Mouse (Mus musculus) limb, embryonic 14.5 days (tissue): ENCODE measurements around the gene 4930562C15Rik. TPM values are rescaled to one million over a fixed set of nuclear protein-coding genes. Genes with fewer than 3 reads are reported as not detected.

Experiments used
- ATAC-seq: fragments of 200-750 bp; cut with Nextera tagmentation; 2 replicates; pipeline ENCODE4 v1.8.0; 2017; ENCODE audit warnings: low read depth, moderate number of reproducible peaks, moderate TSS enrichment; ENCODE audit not compliant: low FRiP score
- DNase-seq: peaks from one replicate; pipeline ENCODE4 v3.0.0-alpha.2; 2015; ENCODE audit warnings: low spot score
- H3K27ac ChIP-seq: fragments of 300-500 bp; sonication (generic); replicated peaks from 2 replicates; pipeline ENCODE4 v1.5.1; 2014; ENCODE audit warnings: low read depth, mild to moderate bottlenecking, low read length, moderate library complexity, mixed read lengths
- H3K27me3 ChIP-seq: fragments of 300-500 bp; sonication (generic); 2 replicates; pipeline ENCODE4 v1.6.1; 2014; ENCODE audit warnings: low read length, mixed read lengths; ENCODE audit not compliant: control insufficient read depth, insufficient read depth
- H3K36me3 ChIP-seq: fragments of 300-500 bp; sonication (generic); 2 replicates; pipeline ENCODE4 v1.6.1; 2014; ENCODE audit warnings: mild to moderate bottlenecking, low read length, moderate library complexity, mixed read lengths; ENCODE audit not compliant: control insufficient read depth, insufficient read depth
- H3K4me1 ChIP-seq: fragments of 300-500 bp; sonication (generic); 2 replicates; pipeline ENCODE4 v1.6.1; 2014; ENCODE audit warnings: antibody characterized with exemption, low read length, mixed read lengths; ENCODE audit not compliant: control insufficient read depth, insufficient read depth
- H3K4me2 ChIP-seq: fragments of 300-500 bp; sonication (generic); replicated peaks from 2 replicates; pipeline ENCODE4 v1.6.1; 2014; ENCODE audit warnings: low read depth, mild to moderate bottlenecking, low read length, moderate library complexity; ENCODE audit not compliant: severe bottlenecking
- H3K4me3 ChIP-seq: fragments of 300-500 bp; sonication (generic); replicated peaks from 2 replicates; pipeline ENCODE4 v1.5.1; 2014; ENCODE audit warnings: low read length
- H3K9ac ChIP-seq: fragments of 300-500 bp; sonication (generic); 2 replicates; pipeline ENCODE4 v1.6.1; 2014; ENCODE audit warnings: mild to moderate bottlenecking, low read depth, low read length, moderate library complexity; ENCODE audit not compliant: severe bottlenecking
- H3K9me3 ChIP-seq: fragments of 300-500 bp; sonication (generic); 2 replicates; pipeline ENCODE4 v1.6.1; 2016; ENCODE audit warnings: low read length; ENCODE audit not compliant: control insufficient read depth
- POLR2A ChIP-seq: fragments of 200-500 bp; IDR thresholded peaks from 2 replicates; pipeline ENCODE4 v1.8.0; 2012; ENCODE audit warnings: inconsistent platforms, mild to moderate bottlenecking, moderate library complexity, borderline replicate concordance; ENCODE audit not compliant: insufficient read depth, insufficient read length; ENCODE audit errors: extremely low read depth
- WGBS: fragments of 180-500 bp; shearing (Covaris S2); extraction: QIAGEN DNeasy Blood & Tissue Kit; methylation state at CpG from one replicate; pipeline ENCODE4 v1.1.7; 2014; 5-methylcytosine and 5-hydroxymethylcytosine counted together
- polyA plus RNA-seq, 2 experiments: library from polyadenylated mRNA; depleted of rRNA in 1 of 2; stranded (reverse) in 1 of 2; unstranded in 1 of 2; fragments of >200 nt; fragmentation: Nextera tagmentation in 1 of 2; extraction: Ambion mirVana in 1 of 2; gene quantifications; 2 replicates each; pipeline versions ENCODE4 v1.2.1 to v1.2.3; 2012 to 2014

The 4930562C15Rik gene
- polyA plus RNA-seq, 2 experiments: 0.37 TPM; not detected in 1

DNA sequence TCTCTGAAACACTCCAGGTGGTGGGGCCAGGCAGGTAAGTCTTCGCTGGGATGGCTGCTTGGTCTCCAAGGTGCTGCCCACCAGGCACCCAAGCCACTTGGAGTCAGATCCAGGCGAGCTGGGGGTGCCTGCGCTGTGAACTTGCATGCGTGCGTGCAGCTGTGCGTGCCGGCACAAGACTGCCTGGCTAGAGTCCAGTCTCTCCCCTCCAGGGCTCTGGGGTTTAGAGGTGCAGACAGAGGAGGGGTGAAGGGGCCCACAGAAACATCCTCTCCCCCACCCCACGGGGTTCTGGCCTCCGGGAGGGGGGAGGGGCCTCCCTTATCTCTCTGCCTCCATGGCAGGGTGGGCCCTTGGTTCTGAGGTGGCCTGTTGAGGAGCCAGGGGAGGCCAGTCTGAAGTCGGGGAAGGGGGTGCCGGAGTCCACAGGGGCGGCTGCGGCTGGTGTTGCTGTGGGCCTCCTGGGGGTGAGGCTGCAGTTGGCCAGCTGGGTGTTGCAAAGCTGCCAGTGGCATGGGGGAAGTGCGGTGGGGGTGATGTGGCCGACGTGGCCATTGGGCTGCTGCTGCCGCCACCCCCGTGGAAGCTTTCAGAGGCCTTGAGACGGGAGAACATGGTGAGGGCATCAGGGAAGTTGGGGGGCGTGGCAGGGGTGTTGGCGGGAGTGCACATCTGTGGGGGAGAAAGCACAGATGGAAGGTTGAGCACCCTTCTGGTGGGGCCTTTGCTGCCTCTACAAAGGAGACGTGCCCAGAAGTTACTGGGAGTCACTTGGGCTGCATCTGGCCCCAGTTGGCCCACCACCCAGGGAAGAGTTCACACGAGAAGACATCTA lies 40.2 kb downstream of the 4930562C15Rik start:
- DNase-seq (no peak), ATAC-seq (no peak)
- no peak for TF ChIP-seq POLR2A
- WGBS: 88% methylated on average over 20 of the region's 23 CpGs
- Histone ChIP-seq H3K36me3 (peaks cover 28% of the 10 kb centered on the region), H3K4me1 (peaks cover 9% of the 10 kb centered on the region), H3K27me3 (no peaks in the 10 kb centered on the region), H3K4me2 (no peak overlapping the region), H3K4me3 (no peak overlapping the region), H3K9ac (no peak overlapping the region), H3K9me3 (no peaks in the 10 kb centered on the region), H3K27ac (no peak overlapping the region)

DNA sequence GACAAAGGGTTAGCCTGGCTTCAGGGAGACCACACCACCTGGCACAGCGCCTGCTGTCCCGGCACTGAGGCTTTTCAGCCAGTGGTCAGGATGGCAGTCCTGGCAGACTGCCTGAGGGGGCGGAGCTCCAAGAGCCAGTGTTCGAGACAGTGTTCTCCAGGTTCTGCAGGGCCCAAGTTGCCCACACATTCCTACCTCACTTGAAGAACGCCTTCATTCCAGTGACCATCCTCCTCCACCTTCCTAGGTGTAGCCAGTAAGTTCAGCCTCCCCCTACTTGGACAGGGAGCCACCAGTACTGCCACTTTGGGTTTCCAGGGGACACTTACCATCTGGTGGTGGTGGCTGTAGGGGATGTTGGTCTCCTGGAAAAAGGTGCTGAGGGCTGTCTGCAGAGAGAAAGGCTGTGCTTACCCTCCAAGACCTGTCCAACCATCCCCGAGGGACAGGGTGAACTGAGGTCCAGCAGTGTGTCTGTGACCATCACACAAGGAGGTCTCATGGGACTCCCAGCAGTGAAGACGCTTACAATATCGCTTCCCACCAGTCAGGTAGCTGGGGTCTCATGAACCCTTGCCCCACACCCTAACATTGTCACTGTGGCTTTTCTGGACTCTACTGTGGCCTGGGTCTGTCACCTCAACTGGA lies 40.9 kb downstream of the 4930562C15Rik start:
- Histone ChIP-seq H3K27ac (no peak overlapping the region), H3K4me1 (peaks cover 9% of the 10 kb centered on the region), H3K4me2 (no peak overlapping the region), H3K4me3 (no peak overlapping the region), H3K27me3 (no peaks in the 10 kb centered on the region), H3K36me3 (peaks cover 28% of the 10 kb centered on the region), H3K9ac (no peak overlapping the region), H3K9me3 (no peaks in the 10 kb centered on the region)
- no peak for ATAC-seq
- WGBS: 72% methylated on average over 8 of the region's 8 CpGs
- no peak for TF ChIP-seq POLR2A
- peak; percentile 39 for DNase-seq

DNA sequence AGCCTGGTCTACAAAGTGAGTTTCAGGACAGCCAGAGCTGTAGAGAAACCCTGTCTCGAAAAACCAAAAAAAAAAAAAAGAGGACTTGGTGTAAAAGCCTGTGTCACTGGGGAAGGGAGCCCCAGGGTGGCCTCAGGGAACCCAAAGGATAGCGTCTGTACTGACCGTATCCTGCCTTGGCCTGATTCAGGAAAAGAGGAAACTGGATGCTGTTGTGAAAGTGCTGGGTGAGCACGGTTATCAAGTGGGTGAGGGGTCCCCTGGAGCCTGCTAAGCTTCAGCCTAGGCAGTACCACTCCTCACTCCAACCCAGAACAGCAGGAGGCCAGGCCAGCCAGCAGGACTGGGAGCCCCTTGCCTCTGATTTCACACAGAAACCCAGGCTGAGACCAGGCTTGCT lies 42.0 kb downstream of the 4930562C15Rik start:
- H3K4me1 ChIP-seq: peaks cover 9% of the 10 kb centered on the region
- no peak overlapping the region for H3K4me2 ChIP-seq
- H3K9ac ChIP-seq: peak overlapping the region; percentile 25; the same call in 1 of the 2 replicates
- no peak overlapping the region for H3K27ac ChIP-seq
- peaks cover 28% of the 10 kb centered on the region for H3K36me3 ChIP-seq
- H3K27me3 ChIP-seq: no peaks in the 10 kb centered on the region
- no peaks in the 10 kb centered on the region for H3K9me3 ChIP-seq
- 83% methylated on average over 4 of the region's 4 CpGs for WGBS
- TF ChIP-seq POLR2A: no peak
- ATAC-seq (no peak), DNase-seq (no peak)
- H3K4me3 ChIP-seq: 0 out of 2 replicates have a peak overlapping the region, but pooled peaks have one; percentile 89

DNA sequence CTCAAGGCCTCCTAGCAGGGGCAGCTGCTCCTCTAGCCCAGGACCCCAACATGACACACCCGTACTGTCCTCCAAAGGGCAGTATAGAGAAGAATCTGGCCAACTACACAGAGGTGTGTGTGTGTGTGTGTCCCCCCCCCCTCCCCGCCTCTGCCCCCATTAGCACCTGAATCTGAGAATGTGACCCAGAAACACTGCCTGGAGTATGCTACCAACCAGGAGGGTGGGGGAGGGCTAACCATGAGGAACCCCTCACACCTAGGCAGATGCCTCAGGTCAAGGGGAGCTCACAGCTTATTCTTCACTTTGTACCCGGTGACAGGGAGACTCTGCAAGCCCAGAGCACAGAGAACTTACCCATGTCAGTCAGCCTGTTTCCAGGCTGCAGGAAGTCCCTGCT lies 42.5 kb downstream of the 4930562C15Rik start:
- no peaks in the 10 kb centered on the region for H3K9me3 ChIP-seq
- H3K4me2 ChIP-seq: peak overlapping the region; percentile 84
- DNase-seq (no peak), ATAC-seq (no peak)
- no peak for TF ChIP-seq POLR2A
- peaks cover 9% of the 10 kb centered on the region for H3K4me1 ChIP-seq
- H3K36me3 ChIP-seq: peaks cover 28% of the 10 kb centered on the region
- H3K27ac ChIP-seq: no peak overlapping the region
- 88% methylated on average over 3 of the region's 3 CpGs for WGBS
- H3K27me3 ChIP-seq: no peaks in the 10 kb centered on the region
- H3K9ac ChIP-seq: peak overlapping the region; percentile 89
- H3K4me3 ChIP-seq: peak overlapping the region; percentile 89

DNA sequence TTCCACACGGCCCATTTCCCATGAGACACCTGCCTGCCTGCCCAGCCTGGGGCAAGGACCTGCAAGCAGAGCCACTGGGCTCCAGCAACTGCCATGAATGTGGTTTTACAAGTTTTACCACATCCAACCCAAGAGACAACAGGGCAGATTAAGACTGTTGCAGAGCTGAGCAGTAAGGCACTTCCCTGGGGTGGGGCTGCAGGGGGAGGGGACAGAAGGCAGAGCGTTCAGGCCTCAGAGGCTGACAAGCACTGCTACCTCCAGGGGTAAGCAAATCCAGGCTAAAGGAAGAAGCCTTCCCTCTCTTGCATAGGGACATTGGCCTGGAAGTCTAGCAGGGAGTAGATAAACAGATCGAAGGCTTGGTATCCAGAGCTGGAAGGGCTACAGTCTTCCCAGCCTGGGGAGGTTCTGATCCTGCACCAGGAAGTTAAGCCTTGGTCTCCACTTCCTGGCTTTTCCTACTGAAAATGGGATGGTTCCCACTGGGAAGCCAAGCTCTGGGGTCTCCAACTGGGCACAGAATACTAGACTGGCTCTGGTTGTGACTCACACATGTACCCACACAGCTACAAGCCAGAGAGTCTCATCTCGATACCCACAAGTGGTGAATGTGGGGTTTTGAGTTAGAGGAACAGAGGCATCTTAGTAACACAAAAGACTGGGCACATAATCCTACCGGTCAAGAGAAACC lies 43.1 kb downstream of the 4930562C15Rik start:
- WGBS: 24% methylated on average over 5 of the region's 5 CpGs
- Histone ChIP-seq H3K4me1 (peaks cover 9% of the 10 kb centered on the region), H3K27ac (peak overlapping the region; percentile 95; the same call in 1 of the 2 replicates), H3K27me3 (no peaks in the 10 kb centered on the region), H3K9me3 (no peaks in the 10 kb centered on the region), H3K9ac (peak overlapping the region; percentile 89), H3K4me3 (peak overlapping the region; percentile 89), H3K4me2 (peak overlapping the region; percentile 84), H3K36me3 (peaks cover 28% of the 10 kb centered on the region)
- no peak for ATAC-seq
- no peak for TF ChIP-seq POLR2A
- peak; percentile 15 for DNase-seq
